Mouse (Mus musculus): ENCODE data around the gene Arnt. TPM values are rescaled to one million over a fixed set of nuclear protein-coding genes. Genes with fewer than 3 reads are reported as not detected.

Gene Arnt
- polyA plus RNA-seq, 1 experiment from 2014 or later, result 30.2 TPM

DNA sequence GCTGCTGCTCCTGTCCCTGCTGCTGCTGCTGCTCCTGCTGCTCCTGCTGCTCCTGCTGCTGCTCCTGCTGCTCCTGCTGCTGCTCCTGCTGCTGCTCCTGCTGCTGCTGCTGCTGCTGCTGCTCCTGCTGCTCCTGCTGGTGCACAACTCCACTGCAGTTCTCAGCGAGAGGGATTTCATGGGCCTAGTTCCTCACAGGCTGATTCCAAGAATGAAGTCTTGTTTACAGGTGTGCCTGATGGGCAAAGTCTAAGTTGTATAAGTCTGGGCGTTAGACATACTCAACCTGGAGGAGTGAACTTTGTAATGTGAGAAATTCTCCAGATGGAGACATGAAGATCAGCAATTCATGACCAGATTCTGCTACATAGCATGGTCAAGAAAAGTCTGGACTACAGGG is 90.5 kb downstream of the Arnt start:
- 46% methylated on average over 2 of the region's 2 CpGs for WGBS
- no peak overlapping the region for H3K9ac ChIP-seq (replicated peaks; ENCODE audit: low read depth, low read length)
- H3K4me2 ChIP-seq (replicated peaks; ENCODE audit: low read depth, low read length), result no peak overlapping the region
- H3K36me3 ChIP-seq (ENCODE audit: control insufficient read depth, insufficient read depth, low read length), result no peaks in the 10 kb centered on the region
- no peaks in the 10 kb centered on the region for H3K27me3 ChIP-seq (ENCODE audit: control insufficient read depth, insufficient read depth, low read length)
- ATAC-seq (ENCODE audit: insufficient number of reproducible peaks, insufficient read depth, low FRiP score, low read depth), result no peak
- H3K4me1 ChIP-seq (ENCODE audit: control insufficient read depth, insufficient read depth, low read length), result no peaks in the 10 kb centered on the region
- no peaks in the 10 kb centered on the region for H3K9me3 ChIP-seq (ENCODE audit: control insufficient read depth, low read depth, low read length)
- H3K4me3 ChIP-seq (ENCODE audit: low read depth, low read length), result no peak overlapping the region
- no peak overlapping the region for H3K27ac ChIP-seq (ENCODE audit: low read length)

DNA sequence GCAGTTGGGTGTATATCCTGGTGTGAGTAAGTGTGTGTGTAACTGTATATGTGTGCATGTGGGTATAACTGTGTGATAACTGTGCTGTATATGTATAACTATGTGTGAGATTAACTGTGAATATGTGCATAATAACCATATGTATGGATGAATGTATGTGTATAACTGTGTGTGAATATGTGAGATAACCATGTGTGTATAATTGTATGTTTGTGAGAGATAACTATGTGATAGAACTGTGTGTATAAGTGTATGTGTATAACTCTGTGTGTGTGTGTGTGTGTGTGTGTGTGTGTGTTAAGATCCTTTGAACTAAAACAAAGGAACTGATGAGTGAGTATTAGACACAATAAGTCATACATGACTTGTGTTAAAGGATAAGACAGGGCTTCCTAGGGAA is 91.9 kb downstream of the Arnt start:
- H3K9ac ChIP-seq (replicated peaks; ENCODE audit: low read depth, low read length), result no peak overlapping the region
- no peak overlapping the region for H3K4me3 ChIP-seq (ENCODE audit: low read depth, low read length)
- no peaks in the 10 kb centered on the region for H3K9me3 ChIP-seq (ENCODE audit: control insufficient read depth, low read depth, low read length)
- no peak overlapping the region for H3K27ac ChIP-seq (ENCODE audit: low read length)
- ATAC-seq (ENCODE audit: insufficient number of reproducible peaks, insufficient read depth, low FRiP score, low read depth), result no peak
- no peaks in the 10 kb centered on the region for H3K27me3 ChIP-seq (ENCODE audit: control insufficient read depth, insufficient read depth, low read length)
- H3K36me3 ChIP-seq (ENCODE audit: control insufficient read depth, insufficient read depth, low read length), result no peaks in the 10 kb centered on the region
- H3K4me1 ChIP-seq (ENCODE audit: control insufficient read depth, insufficient read depth, low read length), result no peaks in the 10 kb centered on the region
- H3K4me2 ChIP-seq (replicated peaks; ENCODE audit: low read depth, low read length), result no peak overlapping the region

DNA sequence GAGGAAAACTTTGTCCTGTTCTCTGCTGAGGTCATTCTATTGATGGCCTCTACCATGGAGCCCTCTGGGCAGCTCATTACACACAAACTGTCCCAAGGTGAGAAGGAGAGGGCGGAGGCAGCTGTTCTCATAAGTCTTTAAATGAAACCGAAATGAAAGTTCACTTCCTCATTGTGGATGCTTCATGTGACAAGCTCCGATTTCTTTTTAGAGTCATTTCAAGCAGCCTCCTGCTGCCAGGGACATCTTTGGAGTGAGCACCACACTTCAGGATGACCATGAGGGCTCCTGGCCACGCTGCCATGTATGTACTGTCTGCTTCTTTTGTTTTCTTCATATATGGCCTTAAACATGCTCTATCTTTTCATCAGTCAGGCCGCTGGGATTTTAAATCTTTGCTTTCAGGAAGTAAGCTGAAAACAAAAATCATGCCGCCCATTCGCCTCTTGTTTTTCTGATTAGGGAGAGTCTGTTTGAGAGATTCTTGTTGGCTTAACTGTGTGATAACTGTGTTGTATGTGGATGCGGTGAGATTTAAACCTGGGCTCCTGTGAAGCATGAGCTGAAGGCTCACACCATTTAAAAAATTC is 92.5 kb downstream of the Arnt start, which contains the start of gene Ctss:
TSS of gene Ctss (plus strand) at position 165 of the 590 bp plus-strand sequence.
- no peak within 1 kb of the TSS for H3K9ac ChIP-seq (replicated peaks; ENCODE audit: low read depth, low read length)
- no peaks in the 10 kb centered on the region for H3K27me3 ChIP-seq (ENCODE audit: control insufficient read depth, insufficient read depth, low read length)
- no peak within 1 kb of the TSS for H3K27ac ChIP-seq (ENCODE audit: low read length)
- no peaks in the 10 kb centered on the region for H3K36me3 ChIP-seq (ENCODE audit: control insufficient read depth, insufficient read depth, low read length)
- 87% methylated on average over 8 of the region's 8 CpGs for WGBS
- H3K4me3 ChIP-seq (ENCODE audit: low read depth, low read length), result no peak within 1 kb of the TSS
- ATAC-seq (ENCODE audit: insufficient number of reproducible peaks, insufficient read depth, low FRiP score, low read depth), result no peak
- no peaks in the 10 kb centered on the region for H3K4me1 ChIP-seq (ENCODE audit: control insufficient read depth, insufficient read depth, low read length)
- H3K4me2 ChIP-seq (replicated peaks; ENCODE audit: low read depth, low read length), result no peak within 1 kb of the TSS
- H3K9me3 ChIP-seq (ENCODE audit: control insufficient read depth, low read depth, low read length), result no peaks in the 10 kb centered on the region

DNA sequence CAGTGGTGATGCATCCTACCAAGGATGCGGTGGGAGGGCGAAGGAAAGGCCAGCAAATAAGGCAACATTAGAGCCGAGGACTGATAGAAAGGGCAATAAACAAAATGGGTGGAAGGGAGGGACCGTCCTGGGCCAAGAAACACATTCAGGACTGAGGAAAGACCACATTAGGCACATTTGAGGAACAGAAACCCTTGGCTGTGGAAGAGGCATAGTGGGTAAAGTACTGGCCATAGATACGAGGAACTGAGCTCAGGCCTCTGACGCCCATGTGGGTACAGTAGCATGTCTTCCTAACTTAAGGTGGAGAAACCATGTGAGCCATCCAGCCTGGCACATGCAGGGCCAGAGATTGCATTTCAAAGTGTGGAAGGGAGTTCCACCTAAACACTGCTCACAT is 95.6 kb downstream of the Arnt start:
- no peak overlapping the region for H3K4me3 ChIP-seq (ENCODE audit: low read depth, low read length)
- H3K27me3 ChIP-seq (ENCODE audit: control insufficient read depth, insufficient read depth, low read length), result no peaks in the 10 kb centered on the region
- ATAC-seq (ENCODE audit: insufficient number of reproducible peaks, insufficient read depth, low FRiP score, low read depth), result no peak
- WGBS, result 79% methylated on average over 6 of the region's 6 CpGs
- no peaks in the 10 kb centered on the region for H3K9me3 ChIP-seq (ENCODE audit: control insufficient read depth, low read depth, low read length)
- H3K27ac ChIP-seq (ENCODE audit: low read length), result no peak overlapping the region
- no peak overlapping the region for H3K9ac ChIP-seq (replicated peaks; ENCODE audit: low read depth, low read length)
- no peaks in the 10 kb centered on the region for H3K36me3 ChIP-seq (ENCODE audit: control insufficient read depth, insufficient read depth, low read length)
- no peaks in the 10 kb centered on the region for H3K4me1 ChIP-seq (ENCODE audit: control insufficient read depth, insufficient read depth, low read length)
- no peak overlapping the region for H3K4me2 ChIP-seq (replicated peaks; ENCODE audit: low read depth, low read length)

DNA sequence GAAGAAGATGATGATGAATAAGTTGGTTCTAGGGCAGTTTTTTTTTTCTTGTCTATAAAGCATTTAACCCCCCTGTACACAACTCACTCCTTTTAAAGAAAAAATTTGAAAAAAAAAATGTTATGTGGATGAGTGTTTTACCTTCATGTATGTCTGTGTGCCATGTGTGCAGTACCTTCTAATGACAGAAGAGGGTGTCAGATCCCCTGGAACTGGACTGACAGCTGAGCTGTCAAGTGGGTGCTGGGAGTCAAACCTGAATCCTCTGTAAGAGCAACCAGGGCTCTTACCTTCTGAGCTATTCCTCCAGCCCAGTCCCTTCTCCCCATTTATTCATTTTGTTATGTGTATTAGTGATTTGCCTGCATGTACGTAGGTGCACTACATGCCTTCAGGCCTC is 96.8 kb downstream of the Arnt start:
- ATAC-seq (ENCODE audit: insufficient number of reproducible peaks, insufficient read depth, low FRiP score, low read depth), result no peak
- WGBS, result 92% methylated on average over 1 of the region's 1 CpGs

DNA sequence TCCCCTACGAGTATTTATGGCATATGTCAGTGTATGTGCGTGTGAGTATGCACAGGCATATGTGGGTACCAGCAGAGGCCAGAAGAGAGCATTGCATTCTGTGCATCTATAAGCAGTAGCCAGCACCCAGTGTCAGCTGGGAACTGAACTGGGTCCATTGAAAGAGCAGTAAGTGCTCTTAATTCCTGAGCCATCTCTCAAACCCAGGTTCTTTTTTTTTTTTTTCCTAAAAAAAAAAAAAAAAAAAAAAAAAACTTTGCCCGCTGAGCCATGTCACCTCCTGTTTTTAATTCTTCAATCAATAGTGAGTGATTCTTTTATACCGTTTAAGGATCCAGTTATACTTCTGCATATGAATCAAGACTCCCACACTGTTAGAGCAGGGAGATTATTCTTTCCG is 99.2 kb downstream of the Arnt start:
- no peaks in the 10 kb centered on the region for H3K27me3 ChIP-seq (ENCODE audit: control insufficient read depth, insufficient read depth, low read length)
- H3K4me2 ChIP-seq (replicated peaks; ENCODE audit: low read depth, low read length), result no peak overlapping the region
- H3K4me1 ChIP-seq (ENCODE audit: control insufficient read depth, insufficient read depth, low read length), result no peaks in the 10 kb centered on the region
- ATAC-seq (ENCODE audit: insufficient number of reproducible peaks, insufficient read depth, low FRiP score, low read depth), result no peak
- H3K36me3 ChIP-seq (ENCODE audit: control insufficient read depth, insufficient read depth, low read length), result no peaks in the 10 kb centered on the region
- H3K27ac ChIP-seq (ENCODE audit: low read length), result no peak overlapping the region
- H3K9me3 ChIP-seq (ENCODE audit: control insufficient read depth, low read depth, low read length), result no peaks in the 10 kb centered on the region
- no peak overlapping the region for H3K4me3 ChIP-seq (ENCODE audit: low read depth, low read length)
- WGBS, result 87% methylated on average over 5 of the region's 5 CpGs
- H3K9ac ChIP-seq (replicated peaks; ENCODE audit: low read depth, low read length), result no peak overlapping the region

More for the DNA sequence above, 96.8 kb downstream of the Arnt start:
- H3K27me3 ChIP-seq (ENCODE audit: control insufficient read depth, insufficient read depth, low read length), result no peaks in the 10 kb centered on the region
- no peaks in the 10 kb centered on the region for H3K9me3 ChIP-seq (ENCODE audit: control insufficient read depth, low read depth, low read length)
- H3K27ac ChIP-seq (ENCODE audit: low read length), result no peak overlapping the region
- no peaks in the 10 kb centered on the region for H3K36me3 ChIP-seq (ENCODE audit: control insufficient read depth, insufficient read depth, low read length)
- H3K4me2 ChIP-seq (replicated peaks; ENCODE audit: low read depth, low read length), result no peak overlapping the region
- no peaks in the 10 kb centered on the region for H3K4me1 ChIP-seq (ENCODE audit: control insufficient read depth, insufficient read depth, low read length)
- H3K9ac ChIP-seq (replicated peaks; ENCODE audit: low read depth, low read length), result no peak overlapping the region
- no peak overlapping the region for H3K4me3 ChIP-seq (ENCODE audit: low read depth, low read length)

DNA sequence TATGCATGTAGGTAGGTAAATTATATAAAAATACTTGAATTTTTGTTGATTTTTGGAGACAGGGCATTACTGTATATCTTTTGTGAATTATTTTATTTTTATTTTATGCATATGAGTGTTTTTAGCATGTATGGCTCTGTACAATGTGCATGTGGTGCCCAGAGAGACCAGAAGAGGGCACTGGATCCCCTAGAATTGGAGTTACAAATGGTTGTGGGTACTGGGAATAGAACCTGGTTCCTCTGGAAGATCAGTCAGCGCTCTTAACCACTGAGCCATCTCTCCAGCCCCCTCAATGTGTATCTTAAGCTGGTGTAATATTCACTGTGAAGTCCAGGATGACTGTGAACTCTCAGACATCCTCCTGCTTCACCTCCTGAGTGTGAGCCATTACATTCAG is 100.7 kb downstream of the Arnt start:
- no peaks in the 10 kb centered on the region for H3K36me3 ChIP-seq (ENCODE audit: control insufficient read depth, insufficient read depth, low read length)
- H3K9me3 ChIP-seq (ENCODE audit: control insufficient read depth, low read depth, low read length), result no peaks in the 10 kb centered on the region
- no peak overlapping the region for H3K4me3 ChIP-seq (ENCODE audit: low read depth, low read length)
- H3K27me3 ChIP-seq (ENCODE audit: control insufficient read depth, insufficient read depth, low read length), result no peaks in the 10 kb centered on the region
- H3K27ac ChIP-seq (ENCODE audit: low read length), result no peak overlapping the region
- no peak for ATAC-seq (ENCODE audit: insufficient number of reproducible peaks, insufficient read depth, low FRiP score, low read depth)
- H3K4me2 ChIP-seq (replicated peaks; ENCODE audit: low read depth, low read length), result no peak overlapping the region
- H3K4me1 ChIP-seq (ENCODE audit: control insufficient read depth, insufficient read depth, low read length), result no peaks in the 10 kb centered on the region
- no peak overlapping the region for H3K9ac ChIP-seq (replicated peaks; ENCODE audit: low read depth, low read length)
- WGBS, result 68% methylated on average over 1 of the region's 1 CpGs

DNA sequence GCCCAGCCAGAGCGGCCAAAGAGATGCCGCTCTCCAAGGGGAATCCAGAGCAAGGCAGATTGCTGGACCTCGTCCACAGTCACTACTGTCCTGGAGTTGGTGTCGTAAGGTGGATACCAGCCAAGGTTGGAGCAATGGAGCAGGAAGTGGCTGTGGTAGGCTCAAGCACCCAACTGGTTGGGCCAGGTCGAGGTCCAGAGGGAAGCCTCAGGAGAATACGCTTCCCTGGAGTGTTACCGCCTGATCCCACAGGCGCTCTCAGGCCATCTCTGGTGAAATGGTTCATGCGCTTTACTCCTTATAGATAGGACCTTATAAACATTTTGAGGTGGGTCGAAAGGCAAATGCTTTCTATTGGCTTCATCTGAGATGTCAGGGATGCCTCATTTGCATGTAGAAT is 104.7 kb downstream of the Arnt start:
- Histone ChIP-seq H3K9ac (replicated peaks; ENCODE audit: low read depth, low read length) (no peak overlapping the region), H3K4me2 (replicated peaks; ENCODE audit: low read depth, low read length) (no peak overlapping the region), H3K4me1 (ENCODE audit: control insufficient read depth, insufficient read depth, low read length) (no peaks in the 10 kb centered on the region), H3K27ac (ENCODE audit: low read length) (no peak overlapping the region), H3K4me3 (ENCODE audit: low read depth, low read length) (no peak overlapping the region), H3K36me3 (ENCODE audit: control insufficient read depth, insufficient read depth, low read length) (no peaks in the 10 kb centered on the region), H3K9me3 (ENCODE audit: control insufficient read depth, low read depth, low read length) (no peaks in the 10 kb centered on the region), H3K27me3 (ENCODE audit: control insufficient read depth, insufficient read depth, low read length) (no peaks in the 10 kb centered on the region)
- 89% methylated on average over 10 of the region's 10 CpGs for WGBS
- ATAC-seq (ENCODE audit: insufficient number of reproducible peaks, insufficient read depth, low FRiP score, low read depth), result no peak

DNA sequence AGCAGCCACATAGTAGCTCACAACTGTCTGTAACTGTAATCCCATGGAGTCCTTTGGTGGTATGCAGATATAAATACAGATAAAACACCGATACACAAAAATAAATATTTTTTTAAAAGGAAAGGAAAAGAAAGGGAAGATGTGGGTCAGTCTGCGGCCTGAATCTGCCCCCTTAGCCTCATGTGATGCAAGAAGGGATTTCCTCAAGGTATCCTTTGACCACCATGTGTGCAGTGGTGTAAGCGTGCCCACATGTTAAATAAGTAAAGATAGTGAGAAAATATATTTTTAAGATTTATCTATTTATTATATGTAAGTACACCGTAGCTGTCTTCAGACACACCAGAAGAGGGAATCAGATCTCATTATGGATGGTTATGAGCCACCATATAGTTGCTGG is 105.6 kb downstream of the Arnt start:
- 92% methylated on average over 4 of the region's 4 CpGs for WGBS
- Histone ChIP-seq H3K4me1 (ENCODE audit: control insufficient read depth, insufficient read depth, low read length) (no peaks in the 10 kb centered on the region), H3K27ac (ENCODE audit: low read length) (no peak overlapping the region), H3K36me3 (ENCODE audit: control insufficient read depth, insufficient read depth, low read length) (no peaks in the 10 kb centered on the region), H3K9me3 (ENCODE audit: control insufficient read depth, low read depth, low read length) (no peaks in the 10 kb centered on the region), H3K4me2 (replicated peaks; ENCODE audit: low read depth, low read length) (no peak overlapping the region), H3K9ac (replicated peaks; ENCODE audit: low read depth, low read length) (no peak overlapping the region), H3K4me3 (ENCODE audit: low read depth, low read length) (no peak overlapping the region), H3K27me3 (ENCODE audit: control insufficient read depth, insufficient read depth, low read length) (no peaks in the 10 kb centered on the region)
- ATAC-seq (ENCODE audit: insufficient number of reproducible peaks, insufficient read depth, low FRiP score, low read depth), result no peak
